ENCODE assay signal across 35 mouse cellular contexts in the genomic region with DNA sequence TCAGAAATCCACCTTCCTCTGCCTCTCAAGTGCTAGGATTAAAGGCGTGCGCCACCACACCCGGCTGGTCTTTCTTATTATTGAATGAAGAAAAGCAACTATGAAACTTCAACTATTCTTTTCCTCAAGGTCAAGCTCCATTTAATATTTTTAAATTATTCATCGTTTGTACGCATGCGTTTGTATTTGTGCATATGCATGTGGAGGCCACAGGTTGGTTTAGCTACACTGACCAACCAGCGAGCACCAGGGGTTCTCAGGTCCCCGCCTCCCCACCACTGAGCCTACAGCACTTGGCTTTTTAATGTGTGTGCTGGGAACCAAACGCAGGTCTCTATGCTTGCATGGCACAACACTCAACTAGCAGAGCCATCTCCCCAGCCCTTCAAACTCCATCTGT. TPM values are rescaled to one million over a fixed set of nuclear protein-coding genes. Genes with fewer than 3 reads are reported as not detected.
"Had no signal": no experiment of that assay in that cellular context is flagged by ENCODE, and none has a peak within 500 bp of the region (broad histone marks: within the 10 kb centered on the region; RNA-seq: fewer than 3 reads in every experiment).

No protein-coding gene starts in this region.

- DNase-seq: heart, postnatal 10 days; heart, postnatal 36 days; heart, postnatal 4 days; kidney, adult 11 months; kidney, adult 18-20 months; kidney, adult 2 months; kidney, adult 8-10 months; kidney, adult 9 months; kidney, postnatal 10 days; kidney, postnatal 14 days; kidney, postnatal 25 days; kidney, postnatal 36 days; kidney, postnatal 4 days; layer of hippocampus, adult 9-11 months; layer of hippocampus, postnatal 36 days had no signal

- H3K9me3 ChIP-seq: heart, embryonic 10.5 days; heart, embryonic 12.5 days; heart, embryonic 13.5 days; heart, embryonic 15.5 days; hindbrain, embryonic 10.5 days; hindbrain, embryonic 12.5 days; hindbrain, embryonic 13.5 days; hindbrain, embryonic 15.5 days; intestine, embryonic 15.5 days; kidney, embryonic 15.5 days had no signal

- H3K9ac ChIP-seq: heart, embryonic 12.5 days; heart, embryonic 13.5 days; heart, embryonic 15.5 days; hindbrain, embryonic 12.5 days; hindbrain, embryonic 13.5 days; hindbrain, embryonic 14.5 days; hindbrain, embryonic 15.5 days; intestine, embryonic 15.5 days; kidney, embryonic 15.5 days had no signal

- H3K27me3 ChIP-seq: heart, embryonic 12.5 days; heart, embryonic 13.5 days; heart, embryonic 15.5 days; hindbrain, embryonic 12.5 days; hindbrain, embryonic 13.5 days; hindbrain, embryonic 15.5 days; intestine, embryonic 15.5 days; kidney, embryonic 15.5 days had no signal

- H3K4me1 ChIP-seq: heart, embryonic 10.5 days; heart, embryonic 12.5 days; heart, embryonic 13.5 days; heart, embryonic 15.5 days; hindbrain, embryonic 10.5 days; hindbrain, embryonic 12.5 days; hindbrain, embryonic 13.5 days; hindbrain, embryonic 15.5 days; intestine, embryonic 15.5 days; kidney, embryonic 15.5 days had no signal

- ATAC-seq: hindbrain, embryonic 16.5 days; hindbrain, postnatal 0 days; inflammation-experienced regulatory T-cells, adult 6 months; intestine, embryonic 15.5 days; intestine, embryonic 16.5 days; intestine, postnatal 0 days had no signal

- H3K4me2 ChIP-seq: heart, embryonic 11.5 days; heart, embryonic 12.5 days; heart, embryonic 13.5 days; heart, embryonic 15.5 days; hindbrain, embryonic 12.5 days; hindbrain, embryonic 13.5 days; hindbrain, embryonic 14.5 days; hindbrain, embryonic 15.5 days; intestine, embryonic 15.5 days; kidney, embryonic 15.5 days had no signal

- H3K27ac ChIP-seq: heart, embryonic 10.5 days; heart, embryonic 13.5 days; heart, embryonic 15.5 days; hindbrain, embryonic 10.5 days; hindbrain, embryonic 12.5 days; hindbrain, embryonic 13.5 days; hindbrain, embryonic 14.5 days; hindbrain, embryonic 15.5 days; hindbrain, postnatal 0 days; intestine, embryonic 15.5 days; kidney, embryonic 15.5 days; kidney, postnatal 0 days; layer of hippocampus, adult 2 months had no signal

- H3K4me3 ChIP-seq: heart, embryonic 10.5 days; heart, embryonic 12.5 days; heart, embryonic 13.5 days; heart, embryonic 15.5 days; hindbrain, embryonic 10.5 days; hindbrain, embryonic 12.5 days; hindbrain, embryonic 13.5 days; hindbrain, embryonic 15.5 days; intestine, embryonic 15.5 days; kidney, embryonic 15.5 days; layer of hippocampus, adult 2 months had no signal

- H3K36me3 ChIP-seq: heart, embryonic 10.5 days; heart, embryonic 12.5 days; heart, embryonic 13.5 days; heart, embryonic 15.5 days; hindbrain, embryonic 10.5 days; hindbrain, embryonic 12.5 days; hindbrain, embryonic 13.5 days; hindbrain, embryonic 15.5 days; intestine, embryonic 15.5 days; kidney, embryonic 15.5 days had no signal

RNA-seq across cellular contexts. Expression of a gene that starts 51.0 kb away (rescaled TPM):
- total RNA-seq: hematopoietic stem cell, adult 5-6 weeks had no signal
- polyA plus RNA-seq: inflammation-experienced regulatory T-cells, adult 6 months had no signal
